ENCODE assay signal across 24 mouse cellular contexts in the genomic region with DNA sequence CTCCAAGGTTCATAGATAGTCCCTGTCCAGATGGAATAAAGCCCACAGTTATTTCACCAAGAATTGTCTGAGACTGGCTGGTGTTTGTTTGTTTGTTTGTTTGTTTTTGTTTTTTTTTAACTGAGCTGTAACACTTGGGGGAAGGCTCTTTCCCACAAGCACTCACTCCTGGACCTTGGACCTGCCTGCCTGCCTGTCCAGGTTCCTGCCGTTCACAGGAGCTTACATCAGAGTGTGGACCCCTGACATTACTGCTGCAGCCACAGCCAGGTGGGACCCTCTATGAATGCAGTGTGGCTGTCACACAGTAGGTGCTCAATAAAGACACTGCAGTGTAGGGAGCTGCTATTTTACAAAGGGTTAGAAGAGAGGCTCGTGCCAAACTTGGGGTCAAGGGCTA.
DNase-seq lines count a peak whose midpoint lies in the region; ATAC-seq and TF ChIP-seq lines count a peak whose summit lies in the region.
"Had no signal": no experiment of that assay in that cellular context is flagged by ENCODE, and none has a peak within 500 bp of the region (broad histone marks: within the 10 kb centered on the region; RNA-seq: fewer than 3 reads in every experiment).

No protein-coding gene starts in this region.

- H3K36me3 ChIP-seq in kidney, adult 2 months (ENCODE audit: control insufficient read depth, insufficient read depth, low read length): no peaks in the 10 kb centered on the region
- H3K36me3 ChIP-seq in kidney, embryonic 14.5 days (ENCODE audit: control insufficient read depth, insufficient read depth, low read length): no peaks in the 10 kb centered on the region
- H3K36me3 ChIP-seq in kidney, embryonic 15.5 days: peaks cover 17% of the 10 kb centered on the region
- H3K36me3 ChIP-seq: embryonic facial prominence, embryonic 13.5 days; forebrain, embryonic 10.5 days; forebrain, embryonic 12.5 days had no signal

- TF ChIP-seq CTCF in kidney, adult 2 months (conservative IDR thresholded peaks at IDR 0.05; ENCODE audit: insufficient read depth, insufficient read length, low read depth, low read length): no peak

- no peaks in the 10 kb centered on the region for H3K4me1 ChIP-seq in kidney, adult 2 months (ENCODE audit: control insufficient read depth, insufficient read depth, low read length)
- no peaks in the 10 kb centered on the region for H3K4me1 ChIP-seq in kidney, embryonic 14.5 days (ENCODE audit: control insufficient read depth, insufficient read depth, low read length)
- H3K4me1 ChIP-seq in kidney, embryonic 15.5 days: no peaks in the 10 kb centered on the region
- H3K4me1 ChIP-seq: embryonic facial prominence, embryonic 13.5 days; embryonic facial prominence, embryonic 15.5 days; forebrain, embryonic 10.5 days had no signal

- H3K9me3 ChIP-seq in kidney, embryonic 14.5 days (ENCODE audit: control insufficient read depth, low read length): no peaks in the 10 kb centered on the region
- H3K9me3 ChIP-seq in kidney, embryonic 15.5 days (replicated peaks): no peaks in the 10 kb centered on the region
- H3K9me3 ChIP-seq: embryonic facial prominence, embryonic 13.5 days; embryonic facial prominence, embryonic 15.5 days; forebrain, embryonic 10.5 days; forebrain, embryonic 12.5 days had no signal

- H3K4me2 ChIP-seq in kidney, embryonic 14.5 days (replicated peaks; ENCODE audit: low read depth, low read length): no peak overlapping the region
- H3K4me2 ChIP-seq in kidney, embryonic 15.5 days: no peak overlapping the region
- H3K4me2 ChIP-seq: embryonic facial prominence, embryonic 13.5 days; embryonic facial prominence, embryonic 15.5 days; forebrain, embryonic 12.5 days had no signal

- no peak overlapping the region for H3K4me3 ChIP-seq in kidney, adult 2 months (ENCODE audit: insufficient read depth, low read depth, low read length)
- H3K4me3 ChIP-seq in kidney, embryonic 14.5 days (ENCODE audit: low read length): no peak overlapping the region
- no peak overlapping the region for H3K4me3 ChIP-seq in kidney, embryonic 15.5 days (replicated peaks)
- H3K4me3 ChIP-seq: embryonic facial prominence, embryonic 13.5 days; embryonic facial prominence, embryonic 15.5 days; erythroblast, embryonic 14.5 days; forebrain, embryonic 10.5 days; forebrain, embryonic 12.5 days had no signal

- 50% methylated on average over 2 of the region's 2 CpGs for WGBS in kidney, adult 2 months
- 69% methylated on average over 2 of the region's 2 CpGs for WGBS in kidney, embryonic 14.5 days
- 68% methylated on average over 2 of the region's 2 CpGs for WGBS in kidney, embryonic 15.5 days

- H3K27ac ChIP-seq in kidney, adult 2 months (ENCODE audit: insufficient read depth, low read depth, low read length): no peak overlapping the region
- no peak overlapping the region for H3K27ac ChIP-seq in kidney, embryonic 14.5 days (ENCODE audit: low read depth, low read length)
- no peak overlapping the region for H3K27ac ChIP-seq in kidney, embryonic 15.5 days
- H3K27ac ChIP-seq: embryonic facial prominence, embryonic 13.5 days; embryonic facial prominence, embryonic 15.5 days; forebrain, embryonic 10.5 days; forebrain, embryonic 12.5 days had no signal

- DNase-seq in kidney, adult 2 months: peak; percentile 54
- DNase-seq in kidney, adult 11 months: no peak
- peak; percentile 45 for DNase-seq in kidney, adult 9 months
- peak; percentile 12 to 62 for DNase-seq in kidney, postnatal 25 days
- peak; percentile 76 for DNase-seq in yolk sac, embryonic 10.5 days (ENCODE audit: low spot score)
- no peak for DNase-seq in lung, postnatal 36 days
- DNase-seq: adrenal gland, adult 2 months; adrenal gland, postnatal 10 days; adrenal gland, postnatal 25 days; cerebellum, adult 11 months; cerebellum, adult 18-20 months; cerebellum, adult 8-10 months; cerebellum, adult 9-11 months; cerebellum, postnatal 14 days; cerebellum, postnatal 36 days; embryo, embryonic 11 days had no signal

- H3K27me3 ChIP-seq in kidney, adult 2 months (replicated peaks; ENCODE audit: control insufficient read depth, insufficient read depth, low read length): no peaks in the 10 kb centered on the region
- H3K27me3 ChIP-seq in kidney, embryonic 14.5 days (ENCODE audit: control insufficient read depth, insufficient read depth, low read length): no peaks in the 10 kb centered on the region
- H3K27me3 ChIP-seq in kidney, embryonic 15.5 days: no peaks in the 10 kb centered on the region
- H3K27me3 ChIP-seq: embryonic facial prominence, embryonic 13.5 days; embryonic facial prominence, embryonic 15.5 days; forebrain, embryonic 12.5 days had no signal

- TF ChIP-seq POLR2A in kidney, adult 2 months (IDR thresholded peaks at IDR 0.05; ENCODE audit: low read depth, low read length): no peak

- no peak overlapping the region for H3K9ac ChIP-seq in kidney, embryonic 14.5 days (ENCODE audit: low read depth, low read length)
- H3K9ac ChIP-seq in kidney, embryonic 15.5 days: no peak overlapping the region
- H3K9ac ChIP-seq: embryonic facial prominence, embryonic 13.5 days; embryonic facial prominence, embryonic 15.5 days; forebrain, embryonic 12.5 days had no signal

- ATAC-seq in kidney, embryonic 14.5 days (ENCODE audit: low FRiP score, low TSS enrichment): no peak
- ATAC-seq in kidney, embryonic 15.5 days (replicated peaks; ENCODE audit: low FRiP score): no peak
- ATAC-seq: forebrain, embryonic 14.5 days had no signal

Comparison
In these comparisons a context has a peak if more than half of its experiments do, and no peak if none do; other contexts are left out.
1. DNase-seq: peak in kidney, adult 2 months (single experiment), kidney, adult 9 months (single experiment), kidney, postnatal 25 days (2 of 2) and yolk sac, embryonic 10.5 days (single experiment); none in kidney, adult 11 months (single experiment) and lung, postnatal 36 days (single experiment).